Comparison of ENCODE assay signal across 10 mouse cellular contexts in the genomic region with DNA sequence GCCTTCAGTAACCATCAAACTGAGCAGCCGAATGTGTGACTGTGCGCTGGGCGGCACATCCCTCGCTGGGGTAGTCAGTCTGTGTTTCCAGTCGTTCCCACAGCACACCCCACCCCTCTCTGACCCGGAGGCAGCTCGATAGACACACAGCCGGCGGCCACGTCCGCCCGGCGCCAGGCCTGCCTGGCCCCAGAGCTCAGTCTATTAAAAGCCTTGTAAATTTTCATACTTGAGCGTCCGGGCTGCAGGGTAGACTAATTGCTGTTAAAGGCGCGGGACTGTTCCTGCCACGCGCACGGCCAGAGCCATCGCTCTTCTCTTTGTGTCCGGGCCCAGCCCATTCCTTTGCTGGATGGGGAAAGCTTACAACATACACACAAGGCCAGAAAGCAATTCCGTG.
DNase-seq lines count a peak whose midpoint lies in the region; ATAC-seq and TF ChIP-seq lines count a peak whose summit lies in the region.
"Had no signal": no experiment of that assay in that cellular context is flagged by ENCODE, and none has a peak within 500 bp of the region (broad histone marks: within the 10 kb centered on the region; RNA-seq: fewer than 3 reads in every experiment).

No protein-coding gene starts in this region.

- H3K27ac ChIP-seq in lung, embryonic 14.5 days (ENCODE audit: low read depth), result no peak overlapping the region
- H3K27ac ChIP-seq in forebrain, embryonic 16.5 days (ENCODE audit: low read length), result no peak overlapping the region
- H3K27ac ChIP-seq in neural tube, embryonic 13.5 days (replicated peaks), result peak overlapping the region; percentile 79
- H3K27ac ChIP-seq: liver, embryonic 13.5 days had no signal

- no peaks in the 10 kb centered on the region for H3K4me1 ChIP-seq in lung, embryonic 14.5 days (ENCODE audit: insufficient read depth)
- peaks cover 7% of the 10 kb centered on the region for H3K4me1 ChIP-seq in forebrain, embryonic 16.5 days (replicated peaks; ENCODE audit: control insufficient read depth, insufficient read depth, low read length)
- peaks cover 24% of the 10 kb centered on the region for H3K4me1 ChIP-seq in neural tube, embryonic 13.5 days (replicated peaks)
- H3K4me1 ChIP-seq: liver, embryonic 13.5 days had no signal

- TF ChIP-seq CTCF in lung, embryonic 14.5 days (IDR thresholded peaks at IDR 0.05; ENCODE audit: low read depth), result no peak

- H3K9ac ChIP-seq in lung, embryonic 14.5 days, result no peak overlapping the region
- 0 out of 2 replicates have a peak overlapping the region, but pooled peaks have one; percentile 17 for H3K9ac ChIP-seq in forebrain, embryonic 16.5 days (replicated peaks; ENCODE audit: low read depth, low read length)
- H3K9ac ChIP-seq in neural tube, embryonic 13.5 days, result no peak overlapping the region
- H3K9ac ChIP-seq: liver, embryonic 13.5 days had no signal

- H3K4me2 ChIP-seq in lung, embryonic 14.5 days, result no peak overlapping the region
- H3K4me2 ChIP-seq in forebrain, embryonic 16.5 days (ENCODE audit: low read length), result no peak overlapping the region
- no peak overlapping the region for H3K4me2 ChIP-seq in neural tube, embryonic 13.5 days
- H3K4me2 ChIP-seq: liver, embryonic 13.5 days had no signal

- no peaks in the 10 kb centered on the region for H3K9me3 ChIP-seq in lung, embryonic 14.5 days (ENCODE audit: low read depth, low read length)
- no peaks in the 10 kb centered on the region for H3K9me3 ChIP-seq in forebrain, embryonic 16.5 days (ENCODE audit: control insufficient read depth, low read length)
- H3K9me3 ChIP-seq in neural tube, embryonic 13.5 days, result no peaks in the 10 kb centered on the region
- H3K9me3 ChIP-seq: liver, embryonic 13.5 days had no signal

- WGBS in lung, embryonic 14.5 days, result 45% methylated on average over 23 of the region's 23 CpGs
- WGBS in forebrain, embryonic 16.5 days, result 36% methylated on average over 23 of the region's 23 CpGs
- WGBS in neural tube, embryonic 13.5 days, result 24% methylated on average over 23 of the region's 23 CpGs

- ATAC-seq in lung, embryonic 14.5 days (ENCODE audit: insufficient read depth), result peak; percentile 38; the same call in 1 of the 2 replicates
- ATAC-seq in forebrain, embryonic 16.5 days, result peak; percentile 20; the same call in 1 of the 2 replicates
- ATAC-seq in neural tube, embryonic 13.5 days (ENCODE audit: low read depth), result no peak
- ATAC-seq in megakaryocyte progenitor cell, adult 5-6 weeks (replicated peaks; ENCODE audit: poor library complexity), result no peak

- H3K4me3 ChIP-seq in lung, embryonic 14.5 days (ENCODE audit: low read depth, low read length), result no peak overlapping the region
- H3K4me3 ChIP-seq in forebrain, embryonic 16.5 days (replicated peaks; ENCODE audit: low read length), result no peak overlapping the region
- no peak overlapping the region for H3K4me3 ChIP-seq in neural tube, embryonic 13.5 days
- H3K4me3 ChIP-seq: liver, embryonic 13.5 days had no signal

- no peaks in the 10 kb centered on the region for H3K27me3 ChIP-seq in lung, embryonic 14.5 days (ENCODE audit: insufficient read depth, low read length)
- no peaks in the 10 kb centered on the region for H3K27me3 ChIP-seq in forebrain, embryonic 16.5 days (replicated peaks; ENCODE audit: control insufficient read depth, insufficient read depth, low read length)
- H3K27me3 ChIP-seq in neural tube, embryonic 13.5 days, result no peaks in the 10 kb centered on the region
- H3K27me3 ChIP-seq: liver, embryonic 13.5 days had no signal

- H3K36me3 ChIP-seq in lung, embryonic 14.5 days (ENCODE audit: insufficient read depth), result no peaks in the 10 kb centered on the region
- H3K36me3 ChIP-seq in forebrain, embryonic 16.5 days (ENCODE audit: control insufficient read depth, insufficient read depth), result no peaks in the 10 kb centered on the region
- H3K36me3 ChIP-seq in neural tube, embryonic 13.5 days, result no peaks in the 10 kb centered on the region
- H3K36me3 ChIP-seq: liver, embryonic 13.5 days had no signal

- DNase-seq in lung, embryonic 14.5 days, result peak; percentile 42
- no peak for DNase-seq in lung, postnatal 14 days
- DNase-seq in kidney, postnatal 4 days, result peak; percentile 59 to 72
- DNase-seq in adrenal gland, adult 2 months, result no peak
- no peak for DNase-seq in yolk sac, embryonic 10.5 days (ENCODE audit: low spot score)
- DNase-seq: gastrocnemius, postnatal 14 days; liver, embryonic 13.5 days had no signal

Comparison
In these comparisons a context has a peak if more than half of its experiments do, and no peak if none do; other contexts are left out.
1. DNase-seq: peak in lung, embryonic 14.5 days (single experiment) and kidney, postnatal 4 days (2 of 2); none in lung, postnatal 14 days (single experiment), adrenal gland, adult 2 months (single experiment) and yolk sac, embryonic 10.5 days (single experiment).
2. ATAC-seq: peak in lung, embryonic 14.5 days (single experiment) and forebrain, embryonic 16.5 days (single experiment); none in neural tube, embryonic 13.5 days (single experiment) and megakaryocyte progenitor cell, adult 5-6 weeks (single experiment).